Mouse (Mus musculus): Measurements from ENCODE around the gene Snx30.
A peak's percentile ranks its signal among the peaks of the same experiment; 100 is the strongest.

Snx30 gene

DNA sequence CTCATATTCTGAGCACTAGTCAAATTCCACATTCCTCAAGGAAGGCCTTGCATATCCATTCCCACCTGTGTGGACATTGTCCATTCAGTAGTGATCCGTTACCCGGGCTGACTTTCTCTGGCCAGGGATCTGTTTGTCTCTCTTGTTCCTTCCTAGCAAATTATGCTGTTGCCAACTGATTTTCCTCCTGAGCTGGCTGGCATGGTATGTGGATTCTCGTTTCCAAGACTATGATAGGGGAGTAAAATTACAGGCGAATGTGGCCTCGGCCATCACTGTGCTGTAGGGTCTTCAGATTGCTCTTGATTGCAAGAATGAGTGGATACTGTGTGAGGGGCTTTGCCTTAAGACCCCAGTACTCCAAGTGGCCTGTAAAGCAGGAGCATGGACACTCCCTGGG, 20.7 kb downstream of the Snx30 start:
- no peak for DNase-seq

DNA sequence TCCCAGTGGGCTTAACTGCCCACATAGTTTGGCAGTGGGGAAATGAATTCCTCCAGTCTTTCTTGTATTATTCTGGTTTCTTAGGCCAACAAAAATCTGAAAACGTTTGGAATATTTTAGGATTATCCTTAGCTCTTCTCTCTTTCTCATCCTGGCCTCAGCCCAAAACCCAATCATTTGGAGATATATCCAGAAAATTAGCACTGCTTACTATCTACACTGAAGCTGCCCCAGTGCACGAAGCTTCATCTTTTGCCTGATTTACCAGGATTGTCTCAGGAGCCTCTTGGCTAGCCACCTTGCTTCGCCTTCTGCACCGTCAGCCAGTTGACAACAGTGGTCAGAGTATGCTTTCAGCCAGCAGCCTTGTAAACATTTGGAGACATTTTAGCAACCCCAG, 23.4 kb downstream of the Snx30 start:
- DNase-seq = no peak

DNA sequence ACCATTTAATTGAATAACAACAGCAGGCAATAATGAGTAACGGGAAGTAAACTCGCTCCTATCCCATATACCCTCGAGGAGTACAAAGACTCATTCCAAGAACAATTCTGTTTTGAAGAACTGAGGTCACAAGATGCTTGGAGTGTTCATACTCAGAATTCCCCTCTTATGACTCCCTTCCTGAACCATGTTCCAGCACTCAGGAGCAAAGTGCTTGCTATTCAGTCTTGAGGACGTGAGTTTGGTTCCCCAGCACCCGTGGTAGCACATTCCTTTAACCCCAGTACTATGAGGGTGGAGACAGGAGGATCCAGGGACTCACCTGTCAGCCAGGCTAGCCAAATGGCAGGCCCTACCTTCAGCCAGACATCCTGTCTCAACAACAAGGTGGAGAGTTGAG, 25.4 kb downstream of the Snx30 start:
- DNase-seq = no peak

DNA sequence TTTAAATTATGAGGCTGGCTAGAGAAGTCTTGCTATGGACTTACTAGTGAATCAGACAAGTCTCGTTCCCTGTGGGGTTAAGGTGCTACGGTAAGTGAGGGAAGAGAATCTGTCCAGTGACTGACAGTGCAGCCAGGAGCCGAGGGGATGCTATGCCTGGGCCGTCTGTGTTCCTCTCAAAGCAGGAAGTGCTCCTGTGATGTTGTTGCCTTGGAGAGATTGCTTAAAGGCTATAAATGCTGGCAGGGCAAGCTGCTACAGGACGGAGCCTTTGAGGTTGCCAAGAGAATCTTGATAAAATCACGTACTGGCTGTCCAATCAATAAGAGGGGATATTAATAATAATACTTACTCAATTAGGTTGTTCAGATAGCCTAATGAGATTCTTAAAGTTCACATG, 27.2 kb downstream of the Snx30 start:
- DNase-seq = no peak

DNA sequence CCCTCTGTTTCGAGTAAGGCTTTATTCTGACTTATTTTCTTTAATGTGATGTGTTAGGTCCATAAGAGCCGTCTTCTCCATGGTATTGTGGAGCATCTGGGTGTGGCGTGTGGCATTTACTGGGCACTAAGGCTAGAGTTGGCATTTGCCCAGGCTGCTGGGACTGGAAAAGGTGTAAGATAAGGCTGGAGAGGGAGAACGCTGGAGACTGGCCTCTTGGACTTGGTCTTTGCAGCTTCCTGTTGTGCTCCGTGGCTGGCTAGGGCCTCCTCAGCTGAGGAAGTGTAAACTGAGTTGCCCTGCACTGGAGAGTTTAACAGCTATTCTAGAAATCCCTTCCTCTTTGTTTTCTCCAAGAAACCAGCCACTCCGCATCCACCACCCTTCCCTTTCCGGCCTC, 32.0 kb downstream of the Snx30 start:
- no peak for DNase-seq

DNA sequence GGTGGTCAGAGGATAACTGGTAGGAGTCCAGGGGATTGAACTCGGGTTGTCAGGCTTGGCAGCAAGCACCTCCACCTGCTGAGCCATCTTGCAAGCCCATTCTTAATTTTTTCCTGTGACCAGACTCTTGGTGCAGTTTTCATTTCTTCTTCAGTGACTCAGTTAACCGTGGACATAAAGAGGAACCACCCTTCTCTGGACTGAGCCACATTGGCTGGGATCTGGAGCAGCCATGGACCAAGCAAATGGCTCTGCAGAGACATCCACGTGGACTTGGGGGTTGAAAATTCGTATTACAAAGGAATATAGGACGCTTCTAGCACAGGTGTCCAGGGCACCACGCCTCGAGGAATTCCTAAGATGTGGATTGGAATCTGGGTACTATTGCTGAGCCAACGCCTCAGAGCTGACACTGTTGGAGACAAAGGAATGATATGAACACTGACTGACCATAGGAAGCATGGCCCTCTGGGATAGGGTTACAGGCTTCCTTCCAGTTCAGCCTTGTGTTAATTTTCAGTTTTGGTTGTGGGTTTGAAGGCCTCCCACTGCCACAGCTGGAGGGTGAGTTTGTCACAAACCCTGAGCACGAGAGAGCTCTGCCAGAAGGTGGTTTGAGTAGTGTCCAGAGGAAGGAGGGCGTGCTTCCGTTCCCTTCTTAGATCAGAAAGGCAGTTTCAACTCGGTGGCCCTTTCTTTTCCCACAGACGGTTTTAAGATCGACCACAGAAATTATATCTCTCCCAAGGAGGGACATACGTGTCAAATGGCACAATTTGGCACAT, 39.0 kb downstream of the Snx30 start:
- DNase-seq = no peak

DNA sequence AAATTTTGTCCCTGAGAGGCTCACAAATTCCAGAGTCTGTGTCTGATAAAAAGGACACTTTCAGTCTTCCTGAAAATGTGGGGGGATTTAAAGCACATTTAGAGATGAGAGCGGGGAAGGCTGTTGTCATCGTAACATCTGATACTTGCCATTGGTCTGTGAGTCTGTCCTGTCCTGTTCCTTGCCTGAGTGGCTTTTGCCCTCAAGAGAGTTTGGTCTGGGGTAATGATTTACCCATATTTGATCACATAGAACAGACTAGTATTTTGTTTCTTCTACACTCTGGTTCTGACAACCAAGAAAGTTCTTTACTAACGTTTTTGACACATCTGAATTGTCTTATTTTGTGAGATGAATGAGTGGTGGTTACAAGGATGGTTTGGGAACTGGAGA, 39.6 kb downstream of the Snx30 start:
- peak; percentile 32 for DNase-seq

DNA sequence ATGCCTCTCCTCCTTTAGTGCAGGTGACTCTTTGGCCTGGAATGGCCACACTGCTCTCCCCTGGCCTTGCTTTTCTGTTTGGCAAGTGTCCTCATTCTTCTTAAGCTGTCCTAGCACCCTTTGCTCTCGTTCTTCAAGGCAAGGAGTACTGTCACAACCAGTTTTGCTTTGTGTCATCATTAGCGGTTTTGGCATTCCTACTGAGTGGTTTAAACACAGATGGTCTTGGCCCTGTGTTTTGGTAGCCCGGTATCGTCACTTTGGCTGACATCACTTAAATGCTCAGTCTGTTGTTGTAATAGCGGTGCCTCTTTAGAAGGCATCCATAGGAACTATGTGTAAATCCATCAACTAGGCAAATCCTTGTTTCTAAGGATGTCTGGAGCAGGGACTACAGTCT, 41.8 kb downstream of the Snx30 start:
- DNase-seq = no peak

DNA sequence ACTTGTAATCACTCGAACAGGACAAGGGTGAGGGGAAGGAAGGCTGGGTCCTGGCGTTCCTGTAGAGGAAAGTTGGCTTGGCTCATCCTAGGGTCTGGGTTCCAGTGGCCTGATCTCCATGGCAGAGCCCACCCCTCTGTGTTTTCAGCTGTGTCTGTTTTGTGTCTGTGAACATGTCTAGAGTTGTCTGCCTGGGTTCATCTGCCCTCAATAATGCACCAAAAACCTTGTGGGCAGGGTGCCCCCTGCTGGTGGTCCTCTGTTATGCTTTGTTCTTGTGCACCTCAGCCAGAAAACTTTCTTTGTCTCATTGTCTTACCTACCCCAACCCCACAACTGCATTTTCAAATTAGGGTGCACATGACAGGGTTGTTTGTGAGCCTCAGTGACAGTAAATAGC, 44.5 kb downstream of the Snx30 start:
- DNase-seq = peak; percentile 84

DNA sequence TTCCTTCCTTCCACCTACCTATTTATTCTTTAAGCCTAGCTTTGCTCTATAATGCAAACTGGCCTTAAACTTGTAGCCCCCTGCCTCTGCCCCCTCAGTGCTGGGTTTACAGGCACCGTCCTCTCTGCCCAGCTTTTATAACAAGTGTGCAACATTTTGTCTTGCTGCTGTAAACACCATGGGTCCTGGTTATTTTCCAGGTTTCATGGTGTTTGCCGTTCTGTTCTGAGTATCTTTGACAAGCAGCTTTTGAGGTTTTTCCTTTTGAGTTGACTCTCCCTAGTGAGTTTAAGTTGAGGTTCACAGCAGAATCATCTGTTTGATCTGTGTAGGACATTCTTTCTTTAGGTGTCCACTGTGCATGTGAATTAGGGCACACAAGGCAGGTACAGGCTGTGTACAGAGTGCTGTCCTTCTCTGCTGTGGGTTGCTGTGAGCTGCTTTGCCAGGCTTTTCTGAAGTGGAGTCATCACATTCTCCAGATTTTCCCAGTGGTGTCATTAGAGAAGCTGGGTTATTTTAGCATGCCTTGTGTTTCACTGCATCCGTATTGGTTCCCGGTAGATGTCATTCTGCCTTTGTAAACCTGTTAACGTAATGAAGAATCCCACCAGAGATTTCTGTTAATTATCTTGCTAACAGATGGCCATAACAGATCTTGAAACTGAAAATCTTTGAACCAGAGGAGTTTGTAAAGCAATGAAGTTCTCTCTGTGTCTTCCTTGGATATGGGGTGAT, 45.4 kb downstream of the Snx30 start:
- DNase-seq = no peak

DNA sequence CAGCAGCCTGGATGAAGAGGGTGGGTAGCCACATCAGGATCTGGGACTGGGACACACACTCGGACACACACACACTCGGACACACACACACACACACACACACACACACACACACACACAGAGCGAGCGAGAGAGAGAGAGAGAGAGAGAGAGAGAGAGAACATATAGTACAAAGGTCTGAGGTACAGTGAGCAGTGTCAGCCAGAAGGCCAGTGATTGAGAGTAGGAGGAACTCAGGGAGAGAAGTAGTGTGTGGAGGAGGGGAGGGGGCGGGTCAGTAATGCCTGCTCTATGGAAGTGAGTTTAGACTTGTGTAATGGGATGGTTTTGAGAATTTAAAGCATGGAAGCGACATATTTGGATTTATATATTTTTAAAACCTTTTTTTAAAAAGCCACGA, 47.5 kb downstream of the Snx30 start:
- DNase-seq = no peak

DNA sequence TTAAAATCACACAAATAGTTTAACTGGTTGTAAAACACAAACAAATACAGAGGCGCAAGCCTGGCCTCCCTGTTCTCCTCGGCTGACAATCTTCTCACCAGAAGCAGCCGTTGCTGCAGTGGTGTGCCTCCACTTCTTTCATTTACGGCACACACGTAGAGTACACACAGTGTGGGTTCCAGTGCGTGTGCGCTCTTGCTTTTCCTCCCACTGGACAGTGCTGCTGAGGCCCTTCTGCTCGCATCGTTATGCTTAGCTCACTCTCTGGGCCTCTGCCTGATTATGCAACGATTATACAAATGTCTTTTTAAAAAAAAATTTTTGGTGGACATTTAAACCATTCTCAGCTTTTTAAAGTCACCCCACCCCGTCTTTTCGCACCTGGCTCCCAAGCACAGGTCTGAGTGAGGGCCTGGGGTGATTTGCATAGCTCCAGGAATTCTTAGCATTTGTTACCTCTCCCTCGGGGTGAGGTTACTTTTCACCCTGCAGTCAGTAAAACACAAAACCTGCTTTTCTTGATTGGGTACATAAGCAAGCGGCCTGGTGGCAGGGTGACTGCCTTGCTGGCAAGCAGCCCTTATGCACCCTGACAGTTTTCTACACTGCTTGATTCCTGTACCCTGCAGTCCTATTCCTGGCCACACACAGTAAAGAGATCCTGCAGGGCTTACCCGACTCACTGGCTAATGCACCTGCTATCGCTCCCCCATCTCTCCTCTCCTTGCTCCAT, 54.2 kb downstream of the Snx30 start:
- peak; percentile 67 for DNase-seq

DNA sequence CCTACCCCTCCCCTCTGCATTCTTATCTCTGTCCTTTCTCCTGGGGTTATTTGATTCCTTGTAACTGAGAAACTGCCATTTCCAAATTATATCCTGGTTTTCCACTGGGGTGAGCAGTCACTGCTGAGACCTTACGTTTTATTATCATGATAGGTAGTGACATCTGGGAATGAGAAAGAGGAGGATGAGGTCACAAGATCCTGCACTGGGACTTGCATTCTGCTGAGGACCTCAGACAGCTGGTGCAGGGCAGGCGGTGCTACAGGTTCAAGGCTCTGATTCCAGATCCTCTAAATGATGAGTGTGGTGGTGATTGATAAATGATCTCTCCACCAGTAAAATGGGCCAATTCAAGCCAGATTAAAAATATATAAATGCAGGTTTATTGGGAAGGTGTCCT, 54.8 kb downstream of the Snx30 start:
- no peak for DNase-seq

DNA sequence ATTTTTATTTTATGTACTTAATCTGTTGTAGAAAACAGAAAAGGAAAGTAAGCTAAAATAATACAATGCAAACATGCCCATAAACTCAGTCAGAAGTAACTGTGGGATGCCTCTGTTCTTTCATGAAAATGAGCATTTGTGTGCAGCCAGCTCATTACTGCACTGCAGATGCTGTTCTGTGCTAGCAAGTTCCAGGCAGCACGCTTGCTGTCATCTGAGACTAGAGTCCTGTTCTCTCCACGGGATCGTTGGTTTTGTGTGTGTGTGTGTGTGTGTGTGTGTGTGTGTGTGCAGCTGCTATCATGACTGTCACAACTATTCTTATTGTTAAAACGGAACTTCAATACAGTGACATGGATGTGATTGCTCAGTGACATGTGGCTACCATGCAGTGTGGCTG, 56.2 kb downstream of the Snx30 start:
- no peak for DNase-seq

DNA sequence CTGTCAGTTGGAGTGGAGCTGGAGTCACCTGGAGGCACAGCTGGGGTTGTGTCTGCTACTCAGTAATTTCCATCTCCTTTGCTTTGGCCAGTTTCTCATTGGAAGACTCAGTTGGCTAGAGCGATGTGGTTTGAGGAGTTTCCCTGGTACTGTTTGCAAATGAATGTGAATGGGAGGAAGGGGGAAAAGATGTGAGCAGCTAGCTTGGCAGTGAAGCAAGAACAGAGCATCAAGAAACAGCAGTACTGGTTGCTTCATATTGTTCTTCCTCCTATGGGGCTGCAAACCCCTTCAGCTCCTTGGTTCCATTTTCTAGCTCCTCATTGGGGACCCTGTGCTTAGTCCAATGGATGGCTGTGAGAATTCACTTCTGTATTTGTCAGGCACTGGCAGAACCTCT, 56.7 kb downstream of the Snx30 start:
- no peak for DNase-seq

DNA sequence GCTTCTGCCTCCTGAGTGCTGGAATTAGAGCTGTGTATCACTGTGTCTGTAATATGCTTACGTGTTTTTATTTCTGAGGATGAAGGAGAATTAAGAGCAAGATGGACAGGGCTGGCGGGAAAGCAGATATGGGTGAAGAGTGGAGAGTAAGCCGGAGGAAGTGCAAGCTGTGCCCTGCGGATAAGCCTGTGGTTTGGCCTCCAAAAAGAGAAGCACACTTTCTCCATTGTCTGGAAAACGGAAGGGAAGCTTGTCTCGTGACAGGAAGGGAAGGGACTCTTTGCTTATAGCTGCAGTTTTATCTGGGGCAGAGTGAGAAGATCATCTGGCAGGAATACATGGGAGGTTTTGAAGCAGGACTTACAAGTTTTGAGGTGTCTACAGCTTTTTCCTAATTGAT, 58.2 kb downstream of the Snx30 start:
- no peak for DNase-seq

DNA sequence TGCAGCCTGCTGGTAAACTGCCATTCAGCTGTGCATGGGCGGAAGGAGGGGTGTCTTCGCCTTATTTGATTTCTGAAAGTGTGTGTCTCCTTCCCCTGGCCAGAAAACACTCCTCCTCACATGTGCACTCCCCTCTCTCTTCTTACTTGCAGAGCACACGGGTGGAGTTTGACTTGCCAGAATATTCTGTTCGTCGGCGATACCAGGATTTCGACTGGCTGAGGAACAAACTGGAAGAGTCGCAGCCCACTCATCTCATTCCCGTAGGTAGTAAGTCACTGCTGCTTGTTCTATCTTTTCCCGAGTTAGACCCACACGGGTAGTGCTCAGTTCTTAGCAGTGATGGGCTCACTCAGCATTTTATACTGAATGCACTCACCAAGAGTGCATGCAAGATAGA, 62.4 kb downstream of the Snx30 start:
- DNase-seq = no peak

DNA sequence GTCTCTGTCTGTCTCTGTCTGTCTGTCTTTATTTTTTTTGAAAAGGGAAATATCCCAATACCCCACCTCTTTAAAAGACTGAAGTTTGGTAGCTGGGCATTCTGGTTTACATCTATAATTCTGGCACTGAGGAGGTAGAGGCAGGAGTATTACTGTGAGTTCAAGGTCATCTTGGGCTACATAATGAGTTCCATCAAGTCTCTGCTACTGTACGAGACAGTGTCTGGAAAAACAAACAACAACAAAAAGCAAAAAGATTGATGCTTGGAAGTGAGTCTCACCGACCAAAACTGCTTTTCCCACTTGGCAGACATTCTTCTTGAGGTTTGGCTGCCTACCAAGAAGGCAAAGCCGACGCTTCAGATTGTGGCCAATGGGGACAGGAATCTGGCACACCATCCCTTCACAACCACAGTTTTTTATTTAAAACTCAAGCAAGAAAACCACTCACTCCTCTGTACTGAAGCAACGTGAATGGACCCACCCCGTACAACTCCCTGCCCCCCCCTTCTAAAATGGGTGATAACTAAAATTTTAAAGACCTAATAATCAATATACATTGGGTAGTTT, 63.9 kb downstream of the Snx30 start:
- DNase-seq = peak; percentile 37

DNA sequence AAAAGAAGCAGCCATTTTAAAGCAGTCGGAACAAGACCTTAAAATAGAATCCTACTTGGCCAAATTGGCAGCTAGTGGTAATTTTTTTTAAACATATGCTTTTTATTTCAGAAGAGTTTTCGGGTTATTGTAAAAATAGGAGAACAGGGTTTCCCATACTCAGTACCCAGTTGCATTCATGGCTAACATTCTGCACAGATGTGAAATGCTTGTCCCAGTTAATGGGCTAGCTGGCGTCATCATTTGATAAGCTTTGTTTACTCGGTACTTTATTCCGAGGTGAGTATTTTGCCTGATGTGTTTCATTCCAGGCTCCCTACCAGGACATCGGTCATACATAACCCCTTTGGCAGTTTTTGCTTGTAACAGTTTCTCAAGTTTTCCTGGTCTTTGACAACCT, 64.8 kb downstream of the Snx30 start:
- DNase-seq = no peak

DNA sequence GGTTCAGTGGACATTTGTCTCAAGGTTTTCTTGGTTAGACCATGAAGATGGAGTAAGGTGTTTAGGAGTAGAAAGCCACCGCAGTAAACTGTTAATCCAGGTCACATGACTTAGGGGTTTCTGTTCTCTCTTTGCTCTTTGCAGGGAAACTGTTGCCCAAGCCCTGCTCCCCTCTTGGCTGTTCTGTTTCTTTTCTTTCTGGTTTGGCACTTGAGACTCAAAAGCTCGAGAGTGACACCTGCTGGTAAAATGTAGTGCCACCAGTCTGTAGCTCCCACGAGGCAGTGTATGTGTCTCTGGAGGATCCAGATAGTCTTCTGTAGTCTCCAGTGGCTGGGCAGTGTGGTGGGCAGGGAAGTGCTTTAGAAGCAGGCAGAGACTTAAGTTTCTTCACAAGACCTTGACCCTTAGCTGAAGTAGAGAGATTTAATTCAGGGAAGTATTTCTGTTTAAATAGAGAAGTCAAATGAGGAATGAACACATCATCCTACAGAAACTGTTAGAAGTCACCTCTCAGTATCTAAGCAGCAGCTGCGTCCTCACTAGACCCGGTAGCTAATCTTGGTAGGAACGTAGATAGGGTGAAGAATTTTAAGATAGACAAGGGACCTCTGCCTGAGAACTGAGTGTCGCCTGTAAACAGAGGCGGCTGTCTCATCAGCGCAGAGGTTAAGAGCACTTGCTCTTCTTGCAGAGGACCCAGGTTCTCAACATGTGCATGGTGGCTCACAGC, 65.4 kb downstream of the Snx30 start:
- peak; percentile 84 for DNase-seq

DNA sequence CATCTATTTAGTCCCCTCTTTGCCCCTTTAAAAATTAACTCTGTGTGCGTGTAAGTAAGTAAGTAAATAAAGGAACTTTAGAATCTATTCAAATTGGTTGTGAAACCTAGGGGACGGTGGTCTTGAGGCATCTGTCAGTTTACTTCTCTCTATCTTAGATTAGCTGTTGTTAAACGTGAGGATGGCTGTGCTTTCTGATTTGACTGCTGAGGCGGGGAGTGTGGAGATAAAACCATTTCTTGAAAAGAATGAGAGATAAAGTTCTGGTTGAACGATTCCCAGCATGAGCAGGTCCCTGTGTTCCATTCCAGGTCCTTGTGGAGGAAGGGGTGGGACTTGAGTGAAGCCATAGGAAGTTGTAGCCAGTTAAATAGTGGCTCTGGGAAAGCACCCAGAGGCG, 67.6 kb downstream of the Snx30 start:
- DNase-seq = no peak

DNA sequence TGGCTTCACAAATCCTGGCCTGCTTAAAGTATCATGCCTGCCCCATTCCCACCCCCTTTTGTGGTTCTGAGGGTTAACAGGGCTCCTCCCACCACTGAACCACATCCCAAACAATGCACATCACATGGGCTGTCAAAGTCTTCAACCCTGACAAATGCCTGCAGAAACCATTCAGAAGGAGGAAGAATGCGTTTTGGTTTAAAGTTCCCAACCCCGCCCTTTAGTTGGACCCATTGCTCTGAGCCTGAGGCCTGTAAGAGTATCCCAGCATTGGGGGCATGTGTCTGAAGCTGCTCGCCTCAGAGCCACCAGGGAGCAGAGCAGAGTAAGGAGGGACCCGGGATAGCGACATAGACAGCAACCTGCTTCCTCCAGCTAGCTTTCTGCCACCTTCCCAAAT, 68.2 kb downstream of the Snx30 start:
- DNase-seq = no peak

DNA sequence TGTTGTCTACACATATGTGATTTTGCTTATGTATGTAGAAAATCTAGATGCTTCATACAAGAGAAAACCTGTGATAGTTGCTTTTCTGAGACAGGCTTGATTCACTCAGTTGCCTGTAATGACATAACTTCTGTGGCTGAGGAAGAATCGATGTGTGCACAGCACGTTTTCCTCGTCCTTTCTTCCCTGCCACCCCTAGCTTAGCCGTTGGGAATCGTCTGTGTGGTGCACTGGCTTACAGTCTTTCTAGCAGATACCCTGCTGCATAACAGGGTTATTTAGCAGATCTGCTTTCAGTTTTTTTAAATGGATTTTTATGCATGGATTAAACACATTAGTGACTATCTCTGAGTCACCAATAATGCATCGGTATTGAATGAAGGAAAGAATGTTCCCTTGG, 70.9 kb downstream of the Snx30 start:
- no peak for DNase-seq

All from kidney, adult 18-20 months (tissue).